Mouse (Mus musculus) testis, adult 2 months (tissue): ENCODE results near the gene Rdh11. TPM values are rescaled to one million over a fixed set of nuclear protein-coding genes. Genes with fewer than 3 reads are reported as not detected.

Experiments
- H3K27ac ChIP-seq: fragments of 200-500 bp; 2 replicates; pipeline ENCODE4 v1.5.1; 2012; ENCODE audit warnings: low read depth, low read length; ENCODE audit not compliant: control insufficient read depth, insufficient read depth
- H3K27me3 ChIP-seq: fragments of 200-500 bp; 2 replicates; pipeline ENCODE4 v1.6.1; 2012; ENCODE audit warnings: mild to moderate bottlenecking, low read length, moderate library complexity; ENCODE audit not compliant: control insufficient read depth, insufficient read depth
- H3K36me3 ChIP-seq: fragments of 200-500 bp; 2 replicates; pipeline ENCODE4 v1.6.1; 2012; ENCODE audit warnings: mild to moderate bottlenecking, low read length; ENCODE audit not compliant: control insufficient read depth, insufficient read depth
- H3K4me1 ChIP-seq: fragments of 200-500 bp; 2 replicates; pipeline ENCODE4 v1.6.1; 2012; ENCODE audit warnings: low read length; ENCODE audit not compliant: control insufficient read depth, insufficient read depth
- H3K4me3 ChIP-seq: fragments of 200-500 bp; 2 replicates; pipeline ENCODE4 v1.5.1; 2012; ENCODE audit warnings: low read depth, mild to moderate bottlenecking, low read length, moderate library complexity, mixed read lengths; ENCODE audit not compliant: control insufficient read depth
- CTCF ChIP-seq: fragments of 200-500 bp; IDR thresholded peaks from 2 replicates; pipeline ENCODE4 v1.5.1; 2012; ENCODE audit warnings: low read depth, mild to moderate bottlenecking, inconsistent platforms, low read length, moderate library complexity; ENCODE audit not compliant: control insufficient read depth, insufficient read depth, insufficient replicate concordance
- POLR2A ChIP-seq: fragments of 200-500 bp; IDR thresholded peaks from 2 replicates; pipeline ENCODE4 v1.6.1; 2012; ENCODE audit warnings: low read depth, mild to moderate bottlenecking, inconsistent platforms, low read length, moderate library complexity; ENCODE audit not compliant: control insufficient read depth
- polyA plus RNA-seq: library from polyadenylated mRNA; depleted of rRNA; stranded (reverse); fragments of >200 nt; gene quantifications from 2 replicates; pipeline ENCODE4 v1.2.3, GENCODE M21; 2012

Gene Rdh11
- polyA plus RNA-seq, 1 experiment: 132 TPM

GRCm38 (mm10) chr12:79139417-79139816 lies 52.7 kb downstream of the Rdh11 start:
- no peak for TF ChIP-seq POLR2A
- TF ChIP-seq CTCF: no peak
- H3K4me3 ChIP-seq: no peak overlapping the region
- no peak overlapping the region for H3K27ac ChIP-seq
- no peaks in the 10 kb centered on the region for H3K36me3 ChIP-seq
- H3K4me1 ChIP-seq: no peaks in the 10 kb centered on the region
- no peaks in the 10 kb centered on the region for H3K27me3 ChIP-seq

GRCm38 (mm10) chr12:79138999-79139398 lies 53.1 kb downstream of the Rdh11 start:
- Histone ChIP-seq H3K4me3 (no peak overlapping the region), H3K27ac (no peak overlapping the region), H3K36me3 (no peaks in the 10 kb centered on the region), H3K4me1 (no peaks in the 10 kb centered on the region), H3K27me3 (no peaks in the 10 kb centered on the region)
- TF ChIP-seq POLR2A (no peak), CTCF (no peak)

- TF ChIP-seq CTCF (no peak), POLR2A (no peak)
- no peaks in the 10 kb centered on the region for H3K36me3 ChIP-seq
These were observed 55.1 kb downstream of the Rdh11 start for GRCm38 (mm10) chr12:79136949-79137348.

GRCm38 (mm10) chr12:79135105-79135504 lies 57.0 kb downstream of the Rdh11 start:
- H3K27ac ChIP-seq: no peak overlapping the region
- H3K4me3 ChIP-seq: no peak overlapping the region
- H3K27me3 ChIP-seq: no peaks in the 10 kb centered on the region
- H3K36me3 ChIP-seq: no peaks in the 10 kb centered on the region
- TF ChIP-seq POLR2A: no peak
- no peak for TF ChIP-seq CTCF
- peaks cover 11% of the 10 kb centered on the region for H3K4me1 ChIP-seq

More at GRCm38 (mm10) chr12:79136949-79137348, 55.1 kb downstream of the Rdh11 start:
- Histone ChIP-seq H3K27me3 (no peaks in the 10 kb centered on the region), H3K27ac (no peak overlapping the region), H3K4me3 (no peak overlapping the region), H3K4me1 (no peaks in the 10 kb centered on the region)

GRCm38 (mm10) chr12:79134676-79135075 lies 57.4 kb downstream of the Rdh11 start:
- TF ChIP-seq CTCF (no peak), POLR2A (no peak)
- no peaks in the 10 kb centered on the region for H3K27me3 ChIP-seq
- H3K4me3 ChIP-seq: no peak overlapping the region
- no peak overlapping the region for H3K27ac ChIP-seq
- H3K4me1 ChIP-seq: peaks cover 11% of the 10 kb centered on the region
- H3K36me3 ChIP-seq: no peaks in the 10 kb centered on the region

GRCm38 (mm10) chr12:79131706-79132460 lies 60.2 kb downstream of the Rdh11 start:
- no peak overlapping the region for H3K27ac ChIP-seq
- TF ChIP-seq CTCF: no peak
- no peak for TF ChIP-seq POLR2A
- H3K4me3 ChIP-seq: no peak overlapping the region
- no peaks in the 10 kb centered on the region for H3K27me3 ChIP-seq
- H3K4me1 ChIP-seq: peaks cover 11% of the 10 kb centered on the region
- no peaks in the 10 kb centered on the region for H3K36me3 ChIP-seq

GRCm38 (mm10) chr12:79131178-79131675 lies 60.9 kb downstream of the Rdh11 start:
- TF ChIP-seq CTCF (no peak), POLR2A (no peak)

More at GRCm38 (mm10) chr12:79131178-79131675, 60.9 kb downstream of the Rdh11 start:
- Histone ChIP-seq H3K4me3 (peak overlapping the region; percentile 61), H3K4me1 (peaks cover 11% of the 10 kb centered on the region), H3K27ac (no peak overlapping the region), H3K27me3 (no peaks in the 10 kb centered on the region), H3K36me3 (no peaks in the 10 kb centered on the region)
